ENCODE assay signal across 8 mouse cellular contexts in the genomic region with DNA sequence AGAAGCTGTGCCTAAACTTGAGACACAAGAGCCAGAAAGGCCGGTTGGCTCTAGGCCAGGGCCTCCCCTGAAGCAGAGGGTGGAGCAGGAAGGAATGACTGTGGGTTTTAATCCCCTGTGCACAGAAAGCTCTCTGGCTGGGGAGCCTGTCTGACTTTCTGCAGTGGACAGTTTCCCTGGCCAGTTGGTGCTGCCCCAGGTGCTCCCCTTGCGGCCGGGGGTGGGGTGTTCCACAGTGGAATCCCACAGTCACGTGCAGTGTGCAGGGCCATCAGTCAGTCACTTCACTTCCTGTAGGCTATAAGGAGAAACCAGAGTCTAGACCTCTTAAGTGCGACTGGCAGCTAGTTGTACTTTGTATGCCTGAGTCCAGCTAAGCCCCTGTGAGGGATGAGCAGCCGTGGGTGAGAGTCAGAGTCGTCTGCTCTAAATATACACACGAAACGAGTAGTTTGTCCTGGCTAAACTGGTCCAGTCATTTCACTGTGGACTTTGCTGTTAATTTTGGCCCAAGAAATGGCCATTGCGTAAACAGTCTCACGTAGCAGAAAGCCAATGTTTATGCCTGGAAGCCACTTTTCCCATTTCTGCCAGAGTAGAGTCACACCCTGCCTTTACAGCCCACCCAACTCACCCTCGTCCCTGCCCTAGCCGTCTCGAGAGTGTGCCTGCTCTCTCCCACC. TPM values are rescaled to one million over a fixed set of nuclear protein-coding genes. Genes with fewer than 3 reads are reported as not detected.
A peak's percentile ranks its signal among the peaks of the same experiment; 100 is the strongest.
DNase-seq lines count a peak whose midpoint lies in the region; ATAC-seq and TF ChIP-seq lines count a peak whose summit lies in the region.

No protein-coding gene starts in this region.

- no peak for TF ChIP-seq CTCF in brain, embryonic 14.5 days (IDR thresholded peaks at IDR 0.05; ENCODE audit: borderline replicate concordance, extremely low read depth, insufficient read depth, insufficient read length)
- TF ChIP-seq CTCF in left cerebral cortex, adult 2 months (IDR thresholded peaks at IDR 0.05): no peak; the same call in 1 of the 2 replicates

- peak; percentile 78 for DNase-seq in layer of hippocampus, adult 9-11 months
- no peak for DNase-seq in layer of hippocampus, postnatal 36 days
- peak; percentile 21 for DNase-seq in ES-CJ7 (ENCODE audit: low read depth, low spot score)
- DNase-seq in brain, embryonic 14.5 days (ENCODE audit: low read depth): peak; percentile 34
- no peak for DNase-seq in spleen, adult 18-20 months
- no peak for DNase-seq in left cerebral cortex, adult 2 months (ENCODE audit: extremely low spot score in 1 of 2, low spot score in 2 of 2)

- peaks cover 10% of the 10 kb centered on the region in 2 experiments for H3K4me1 ChIP-seq in heart, embryonic 14.5 days (ENCODE audit: control insufficient read depth in 2 of 2, insufficient read depth in 2 of 2, low read length in 2 of 2)
- peaks cover 17% of the 10 kb centered on the region for H3K4me1 ChIP-seq in limb, embryonic 15.5 days

- intact Hi-C loops in left cerebral cortex, adult 2 months (cut with DNase I): loop anchor here (5.0 kb wide), 1 partner anchor 75 kb away; no protein-coding TSS in a partner anchor

- no peak overlapping the region for H3K9ac ChIP-seq in heart, embryonic 14.5 days (ENCODE audit: low read length)
- H3K9ac ChIP-seq in limb, embryonic 15.5 days: no peak overlapping the region

- TF ChIP-seq POLR2A in brain, embryonic 14.5 days (IDR thresholded peaks at IDR 0.05; ENCODE audit: borderline replicate concordance, extremely low read depth, insufficient read depth, insufficient read length, poor library complexity, severe bottlenecking): no peak

- ATAC-seq in heart, embryonic 14.5 days (ENCODE audit: insufficient number of reproducible peaks, insufficient read depth, low FRiP score, low read depth): peak; percentile 40
- peak; percentile 23; the same call in 1 of the 2 replicates for ATAC-seq in limb, embryonic 15.5 days (ENCODE audit: insufficient number of reproducible peaks, low FRiP score, low TSS enrichment, low read depth)

- H3K27me3 ChIP-seq in heart, embryonic 14.5 days (ENCODE audit: control insufficient read depth, insufficient read depth, low read length): no peaks in the 10 kb centered on the region
- no peaks in the 10 kb centered on the region for H3K27me3 ChIP-seq in limb, embryonic 15.5 days

- H3K36me3 ChIP-seq in heart, embryonic 14.5 days (ENCODE audit: control insufficient read depth, insufficient read depth, low read length): no peaks in the 10 kb centered on the region
- no peaks in the 10 kb centered on the region for H3K36me3 ChIP-seq in limb, embryonic 15.5 days

- no peak overlapping the region for H3K4me3 ChIP-seq in heart, embryonic 14.5 days (ENCODE audit: control insufficient read depth in 1 of 2, insufficient read depth in 1 of 2, low read depth in 1 of 2, low read length in 2 of 2)
- no peak overlapping the region for H3K4me3 ChIP-seq in limb, embryonic 15.5 days
- H3K4me3 ChIP-seq in left cerebral cortex, adult 2 months: no peak overlapping the region

- H3K27ac ChIP-seq in heart, embryonic 14.5 days (replicated peaks in 1 of 2; ENCODE audit: control insufficient read depth in 1 of 2, insufficient read depth in 1 of 2, low read depth in 2 of 2, low read length in 2 of 2): no peak overlapping the region
- H3K27ac ChIP-seq in limb, embryonic 15.5 days: peak overlapping the region; percentile 47; the same call in 1 of the 2 replicates
- H3K27ac ChIP-seq in left cerebral cortex, adult 2 months: no peak overlapping the region

- 34% methylated on average over 14 of the region's 14 CpGs for WGBS in heart, embryonic 14.5 days
- 41% methylated on average over 14 of the region's 14 CpGs for WGBS in limb, embryonic 15.5 days

- no peak overlapping the region for H3K4me2 ChIP-seq in heart, embryonic 14.5 days (ENCODE audit: low read length)
- H3K4me2 ChIP-seq in limb, embryonic 15.5 days: no peak overlapping the region

- no peaks in the 10 kb centered on the region for H3K9me3 ChIP-seq in heart, embryonic 14.5 days (ENCODE audit: control insufficient read depth, low read length)
- H3K9me3 ChIP-seq in limb, embryonic 15.5 days: no peaks in the 10 kb centered on the region

RNA-seq across cellular contexts. Expression of gene Trpm1, which starts 38.8 kb away (rescaled TPM):
- total RNA-seq in layer of hippocampus, postnatal 36 days (2021): not detected
- 0.20 and 0.31 TPM in 2 replicates for polyA plus RNA-seq in brain, embryonic 14.5 days (2012; rRNA removed)
- 0.16 TPM in 1 of 2 replicates, not detected in the other for polyA plus RNA-seq in heart, embryonic 14.5 days (2014; fragmentation: Nextera tagmentation; extraction: Ambion mirVana)
- 0.83 and 1.0 TPM in 2 replicates for polyA plus RNA-seq in limb, embryonic 15.5 days (2015; fragmentation: Nextera tagmentation; extraction: Ambion mirVana)
- under 1 TPM; 0.61 TPM for total RNA-seq in left cerebral cortex, adult 2 months (2021)

Comparison
In these comparisons a context has a peak if more than half of its experiments do, and no peak if none do; other contexts are left out.
1. DNase-seq: peak in layer of hippocampus, adult 9-11 months (single experiment), ES-CJ7 (single experiment) and brain, embryonic 14.5 days (single experiment); none in layer of hippocampus, postnatal 36 days (0 of 2), spleen, adult 18-20 months (0 of 2) and left cerebral cortex, adult 2 months (0 of 2).